Mouse (Mus musculus) heart, postnatal 36 days (tissue): Measurements from ENCODE around the gene Mxd3. TPM values are rescaled to one million over a fixed set of nuclear protein-coding genes. Genes with fewer than 3 reads are reported as not detected.

Experiments
- DNase-seq, 2 experiments: peaks; one replicate each; pipeline ENCODE4 v3.0.0; 2021 to 2022
- intact Hi-C: fragments of 180-260 bp; cut with DNase I; formaldehyde crosslinking; loops from one replicate; pipeline ENCODE4 v1.15.1; 2025
- total RNA-seq, 2 experiments: library from RNA; stranded (reverse); gene quantifications; 2 replicates each; pipeline ENCODE4 v1.2.3; 2021

The Mxd3 gene
- total RNA-seq, 2 experiments from 2014 or later: 0.33 to 0.53 TPM

DNA sequence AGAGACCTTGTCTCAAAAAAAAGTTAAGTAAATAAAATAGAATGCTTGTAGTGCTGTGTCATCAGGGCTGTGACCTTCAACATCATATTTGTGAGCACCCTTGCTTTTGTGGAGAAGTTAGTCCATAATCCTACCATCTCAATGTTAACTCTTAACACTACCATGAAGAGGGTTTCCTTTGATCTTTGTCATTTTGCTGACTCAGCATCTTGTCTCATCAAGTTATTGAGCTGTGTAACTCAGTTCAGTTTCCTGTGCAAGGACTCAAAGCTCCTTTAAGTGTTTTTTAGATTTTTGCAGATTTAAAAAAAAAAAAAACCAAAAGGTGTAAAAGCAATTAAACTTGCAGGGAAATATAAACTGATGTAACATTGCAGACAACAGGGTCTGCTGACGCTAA is 32.9 kb downstream of the Mxd3 start:
- intact Hi-C loops: no loop called here
- no peak for DNase-seq

DNA sequence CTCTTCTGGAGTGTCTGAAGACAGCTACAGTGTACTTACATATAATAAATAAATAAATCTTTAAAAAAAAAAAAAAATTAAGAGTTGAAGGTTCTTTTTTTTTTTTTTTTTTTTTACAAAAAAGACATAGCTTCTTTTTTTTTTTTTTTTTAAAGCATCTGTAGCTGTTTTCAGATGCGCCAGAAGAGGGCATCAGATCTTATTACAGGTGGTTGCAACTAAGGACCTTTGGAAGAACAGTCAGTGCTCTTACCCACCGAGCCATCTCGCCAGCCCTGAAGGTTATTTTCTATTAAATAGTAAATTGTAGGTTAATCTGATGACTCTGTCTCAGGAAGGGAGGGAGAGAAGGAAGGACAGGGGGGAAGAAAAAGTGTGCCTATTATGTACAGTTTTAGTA is 40.8 kb downstream of the Mxd3 start:
- intact Hi-C loops: loop anchor here (5.0 kb wide), 1 partner anchor 107 kb away; no protein-coding TSS in a partner anchor

DNA sequence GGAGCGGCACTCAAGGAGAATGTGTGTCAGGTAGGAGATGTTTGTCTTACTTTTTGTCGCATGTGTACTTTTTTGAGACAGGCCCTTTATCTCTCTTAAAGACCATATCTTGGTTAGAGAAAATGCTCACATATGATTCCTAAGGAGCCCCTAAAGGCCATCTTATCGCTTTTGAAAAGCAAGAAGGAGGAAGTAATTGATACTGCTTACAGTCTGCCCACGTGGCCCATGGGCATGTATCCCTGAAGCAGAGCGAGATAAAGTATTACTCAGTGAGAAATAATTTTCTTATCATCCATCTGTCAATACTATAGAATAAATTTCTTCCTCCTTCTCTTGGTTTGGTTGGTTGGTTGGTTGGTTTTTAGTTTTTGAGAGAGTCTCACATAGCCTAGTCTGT is 52.0 kb downstream of the Mxd3 start:
- no peak for DNase-seq
- intact Hi-C loops: no loop called here

More for the DNA sequence above, 40.8 kb downstream of the Mxd3 start:
- no peak for DNase-seq

- intact Hi-C loops: no loop called here
- no peak for DNase-seq
These were observed 52.4 kb downstream of the Mxd3 start for GRCm38 (mm10) chr13:55277203-55277602.

Other genes with a start within 250 kb of the Mxd3 start
- 10 to 100 TPM; 18.4 to 21.9 TPM for gene Uimc1, start 229.5 kb downstream of the Mxd3 start, total RNA-seq
- gene Zfp346, start 224.5 kb downstream of the Mxd3 start, total RNA-seq: 10 to 100 TPM; 17.4 to 23.6 TPM
- gene Gm17617, start 196.3 kb downstream of the Mxd3 start, total RNA-seq: not detected
- under 1 TPM; 0.36 to 0.73 TPM for gene Fgfr4, start 177.2 kb downstream of the Mxd3 start, total RNA-seq
- 10 to 100 TPM; 57.8 to 62.0 TPM for gene Nsd1, start 120.0 kb downstream of the Mxd3 start, total RNA-seq
- gene Prelid1, start 9.3 kb downstream of the Mxd3 start, total RNA-seq: 10 to 100 TPM; 46.7 to 52.5 TPM
- gene Rab24, start 7.9 kb downstream of the Mxd3 start, total RNA-seq: 10 to 100 TPM; 39.2 to 40.5 TPM
- 10 to 100 TPM; 47.7 to 48.1 TPM for gene Lman2, start 33.0 kb upstream of the Mxd3 start, total RNA-seq
- gene Rgs14, start 39.9 kb upstream of the Mxd3 start, total RNA-seq: 1 to 10 TPM in 1 of 2 experiments, under 1 TPM in 1; 0.47 to 1.0 TPM
- gene Slc34a1, start 68.4 kb upstream of the Mxd3 start, total RNA-seq: not detected
- not detected for gene Pfn3, start 85.4 kb upstream of the Mxd3 start, total RNA-seq
- not detected for gene F12, start 97.0 kb upstream of the Mxd3 start, total RNA-seq
- 10 to 100 TPM; 17.6 to 18.1 TPM for gene Grk6, start 115.2 kb upstream of the Mxd3 start, total RNA-seq
- under 1 TPM; 0.58 to 0.70 TPM for gene Prr7, start 134.4 kb upstream of the Mxd3 start, total RNA-seq
- gene Dbn1, start 158.3 kb upstream of the Mxd3 start, total RNA-seq: 1 to 10 TPM; 9.4 to 9.6 TPM
- 10 to 100 TPM; 49.3 to 49.9 TPM for gene Pdlim7, start 183.9 kb upstream of the Mxd3 start, total RNA-seq
- 1 to 10 TPM; 2.2 to 2.7 TPM for gene Dok3, start 199.5 kb upstream of the Mxd3 start, total RNA-seq
- 10 to 100 TPM; 14.4 to 14.7 TPM for gene Ddx41, start 206.8 kb upstream of the Mxd3 start, total RNA-seq
- 10 to 100 TPM; 13.7 to 18.1 TPM for gene Fam193b, start 241.3 kb upstream of the Mxd3 start, total RNA-seq
- 10 to 100 TPM; 85.3 to 86.2 TPM for gene Tmed9, start 243.9 kb upstream of the Mxd3 start, total RNA-seq